Mouse (Mus musculus): ENCODE results near the gene Pomgnt2. TPM values are rescaled to one million over a fixed set of nuclear protein-coding genes. Genes with fewer than 3 reads are reported as not detected.

Gene Pomgnt2
- polyA plus RNA-seq, 1 experiment from 2014 or later: 12.5 TPM

DNA sequence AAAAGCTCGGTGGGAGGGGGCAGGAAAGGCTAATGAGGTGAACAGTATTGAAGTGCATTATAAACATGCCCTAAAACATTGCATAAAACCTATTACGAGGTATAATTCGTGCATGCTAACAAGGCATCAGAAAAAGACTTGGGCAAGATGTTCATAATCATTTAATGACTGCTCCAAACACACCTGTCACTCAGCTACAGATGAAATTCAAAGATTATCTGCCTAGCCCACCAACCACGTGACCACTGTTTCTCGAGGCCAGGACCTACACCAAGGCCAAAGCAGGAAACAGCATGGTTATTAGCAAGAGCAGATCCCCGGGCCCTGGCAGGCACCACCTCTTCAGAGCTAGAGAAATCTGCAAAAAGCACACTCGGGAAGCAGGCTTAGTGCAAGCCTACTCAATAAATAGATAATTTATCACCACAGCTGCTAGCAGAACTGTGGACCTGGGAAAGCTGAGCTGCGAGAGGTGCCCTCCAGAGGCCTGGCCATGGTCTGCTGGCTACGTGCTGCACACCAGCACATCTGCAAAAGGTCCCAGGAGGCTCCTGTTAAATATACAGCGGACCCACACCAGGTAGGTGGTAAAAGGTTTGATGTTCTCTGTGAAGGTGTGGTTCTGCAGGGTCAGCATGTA lies 15.3 kb downstream of the Pomgnt2 start:
- Histone ChIP-seq H3K4me3 (no peak overlapping the region), H3K27ac (no peak overlapping the region)

DNA sequence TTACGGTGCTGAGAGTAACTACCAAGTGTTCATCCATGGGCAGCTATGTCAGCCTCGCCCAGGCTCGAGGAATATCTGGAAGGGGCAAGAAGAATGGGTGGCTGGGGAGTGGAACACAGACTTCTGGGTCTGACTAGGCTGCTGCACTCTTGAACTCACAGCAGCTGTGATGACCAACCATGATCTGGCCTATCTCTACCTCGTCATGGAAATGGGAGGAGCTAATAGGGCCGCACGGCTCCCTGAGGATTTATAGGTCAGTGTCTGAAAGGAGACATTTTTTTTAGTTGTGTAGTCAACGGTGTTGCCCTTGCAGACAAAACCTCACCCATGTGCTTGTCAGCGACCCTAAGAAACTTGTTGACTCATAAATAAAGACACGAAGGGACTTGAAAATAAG lies 15.9 kb downstream of the Pomgnt2 start:
- Histone ChIP-seq H3K4me3 (no peak overlapping the region), H3K36me3 (peaks cover 13% of the 10 kb centered on the region; the same call in 1 of the 2 replicates), H3K27ac (no peak overlapping the region), H3K4me1 (peaks cover 23% of the 10 kb centered on the region; the same call in 1 of the 2 replicates), H3K9me3 (replicated peaks) (no peaks in the 10 kb centered on the region), H3K27me3 (ENCODE audit: low read depth, poor library complexity, severe bottlenecking) (no peaks in the 10 kb centered on the region)
- DNase-seq (ENCODE audit: low spot score): no peak
- 84% methylated on average over 9 of the region's 9 CpGs for WGBS

More for the DNA sequence above, 15.3 kb downstream of the Pomgnt2 start:
- 79% methylated on average over 10 of the region's 10 CpGs for WGBS
- no peaks in the 10 kb centered on the region for H3K9me3 ChIP-seq (replicated peaks)
- no peaks in the 10 kb centered on the region for H3K27me3 ChIP-seq (ENCODE audit: low read depth, poor library complexity, severe bottlenecking)
- DNase-seq (ENCODE audit: low spot score): no peak
- H3K36me3 ChIP-seq: peaks cover 13% of the 10 kb centered on the region; the same call in 1 of the 2 replicates
- peaks cover 23% of the 10 kb centered on the region; the same call in 1 of the 2 replicates for H3K4me1 ChIP-seq

DNA sequence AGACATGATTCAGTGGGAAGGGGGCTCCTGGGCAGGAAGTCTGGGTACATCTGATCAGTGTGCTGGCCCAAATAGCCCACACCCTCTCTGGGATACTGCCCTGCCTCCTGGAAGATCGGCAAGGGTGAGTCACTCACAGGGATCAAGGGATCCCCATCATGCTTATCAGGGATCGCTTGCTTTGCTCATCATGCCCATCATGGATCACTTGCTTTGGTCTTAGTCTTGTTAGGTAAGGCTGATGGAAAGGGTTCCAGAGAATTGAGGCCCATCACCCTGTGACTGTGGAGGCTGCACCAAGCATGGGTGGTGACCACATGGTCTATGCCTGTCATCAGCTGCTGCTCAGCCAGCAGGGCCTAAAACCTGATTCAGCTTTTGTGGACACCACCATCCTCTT lies 21.6 kb downstream of the Pomgnt2 start:
- no peak for DNase-seq (ENCODE audit: low spot score)
- no peak overlapping the region for H3K27ac ChIP-seq
- no peak overlapping the region for H3K4me3 ChIP-seq
- H3K9me3 ChIP-seq (replicated peaks): no peaks in the 10 kb centered on the region
- H3K27me3 ChIP-seq (ENCODE audit: low read depth, poor library complexity, severe bottlenecking): no peaks in the 10 kb centered on the region
- no peaks in the 10 kb centered on the region for H3K4me1 ChIP-seq
- WGBS: 70% methylated on average over 2 of the region's 2 CpGs
- no peaks in the 10 kb centered on the region for H3K36me3 ChIP-seq

DNA sequence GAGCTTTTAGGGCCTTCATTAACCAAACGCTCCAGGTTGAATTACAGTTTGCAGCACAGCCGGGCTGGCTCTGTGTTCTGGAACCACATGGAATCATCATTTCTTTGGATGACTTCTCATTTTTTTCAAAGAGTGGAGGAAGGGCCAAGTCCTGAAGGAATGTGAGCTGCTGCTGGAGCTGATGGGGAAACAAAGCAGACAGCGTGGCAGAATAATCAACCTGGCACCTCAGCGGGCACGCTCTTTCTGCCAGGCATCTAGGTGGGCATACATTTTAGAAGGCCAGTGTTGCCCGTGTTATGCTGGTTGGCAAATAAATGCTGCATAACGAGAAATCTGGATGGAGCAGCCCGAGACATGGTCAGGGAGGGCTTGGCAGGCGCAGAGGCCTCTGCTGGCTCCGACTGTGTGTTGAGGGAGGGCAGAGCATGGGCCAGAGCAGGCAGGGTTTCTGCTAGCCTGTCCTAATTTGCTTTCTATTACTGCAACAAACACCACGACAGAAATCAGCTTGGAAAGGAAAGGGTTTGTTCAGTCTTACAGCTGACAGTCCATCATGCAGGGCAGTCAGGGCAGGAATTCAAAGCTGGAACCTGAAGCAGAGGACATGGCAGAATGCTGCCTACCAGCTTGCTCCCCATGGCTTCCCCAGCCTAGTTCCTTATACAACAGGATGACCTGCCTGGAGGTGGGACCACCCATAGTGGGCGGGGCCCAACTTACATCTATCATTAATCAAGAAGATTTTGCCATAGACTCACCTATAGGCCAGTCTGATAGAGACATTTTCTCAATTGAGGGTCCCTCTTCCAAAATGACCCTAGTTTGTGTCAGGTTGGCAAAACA lies 22.5 kb downstream of the Pomgnt2 start:
- 85% methylated on average over 12 of the region's 12 CpGs for WGBS
- no peak for DNase-seq (ENCODE audit: low spot score)
- Histone ChIP-seq H3K27me3 (ENCODE audit: low read depth, poor library complexity, severe bottlenecking) (no peaks in the 10 kb centered on the region), H3K4me1 (no peaks in the 10 kb centered on the region), H3K4me3 (no peak overlapping the region), H3K9me3 (replicated peaks) (no peaks in the 10 kb centered on the region), H3K36me3 (no peaks in the 10 kb centered on the region), H3K27ac (no peak overlapping the region)

DNA sequence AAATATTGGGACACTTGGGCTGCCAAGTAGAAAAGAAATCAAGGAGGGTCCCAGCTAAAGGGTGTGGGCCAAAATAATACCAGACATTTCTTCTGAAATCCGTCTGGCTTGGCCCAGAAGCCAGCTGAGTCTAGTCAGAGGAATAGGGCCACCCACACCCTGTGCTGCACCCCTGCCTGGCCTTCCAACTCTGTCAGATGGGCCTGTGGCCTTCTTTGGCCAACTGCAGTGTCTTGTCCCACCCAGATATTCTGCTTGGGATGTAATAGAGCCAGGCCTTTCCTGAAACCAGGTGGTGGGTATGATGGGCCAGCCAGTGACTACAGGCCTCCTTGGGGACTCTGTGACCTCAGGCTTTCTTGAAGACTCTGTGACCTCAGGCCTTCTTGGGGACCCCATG lies 23.7 kb downstream of the Pomgnt2 start:
- Histone ChIP-seq H3K36me3 (no peaks in the 10 kb centered on the region), H3K4me3 (no peak overlapping the region), H3K9me3 (replicated peaks) (no peaks in the 10 kb centered on the region), H3K4me1 (no peaks in the 10 kb centered on the region), H3K27ac (no peak overlapping the region), H3K27me3 (ENCODE audit: low read depth, poor library complexity, severe bottlenecking) (no peaks in the 10 kb centered on the region)
- 72% methylated on average over 1 of the region's 1 CpGs for whole genome bisulfite sequencing
- no peak for DNase-seq (ENCODE audit: low spot score)

DNA sequence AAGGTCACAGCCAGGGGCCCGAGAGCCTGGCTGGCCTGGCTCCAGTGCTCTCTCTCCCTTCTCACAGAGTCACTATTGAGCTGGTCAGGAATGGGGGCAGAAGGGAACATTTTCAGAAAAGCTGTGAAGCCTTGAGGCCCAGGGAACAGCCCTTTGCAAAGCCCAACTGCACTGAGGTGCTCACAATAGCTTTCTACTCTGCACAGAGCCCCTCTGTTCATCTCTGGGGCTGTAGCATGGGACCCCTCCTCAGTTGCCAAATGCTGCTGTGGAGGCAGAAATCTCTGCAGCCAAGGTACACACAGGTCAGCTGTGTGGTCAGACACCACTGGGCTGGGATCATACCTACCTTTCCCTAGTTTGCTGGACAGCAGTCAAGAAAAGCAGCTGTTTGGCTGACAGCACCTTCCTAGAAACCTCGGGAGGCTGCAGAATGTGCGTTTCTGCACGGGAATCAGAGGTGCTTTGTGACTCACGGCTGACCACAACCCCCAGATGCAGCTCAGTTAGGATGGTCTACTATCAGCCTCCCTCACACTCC lies 27.0 kb downstream of the Pomgnt2 start:
- no peaks in the 10 kb centered on the region for H3K36me3 ChIP-seq
- 68% methylated on average over 5 of the region's 5 CpGs for WGBS
- no peak overlapping the region for H3K27ac ChIP-seq

DNA sequence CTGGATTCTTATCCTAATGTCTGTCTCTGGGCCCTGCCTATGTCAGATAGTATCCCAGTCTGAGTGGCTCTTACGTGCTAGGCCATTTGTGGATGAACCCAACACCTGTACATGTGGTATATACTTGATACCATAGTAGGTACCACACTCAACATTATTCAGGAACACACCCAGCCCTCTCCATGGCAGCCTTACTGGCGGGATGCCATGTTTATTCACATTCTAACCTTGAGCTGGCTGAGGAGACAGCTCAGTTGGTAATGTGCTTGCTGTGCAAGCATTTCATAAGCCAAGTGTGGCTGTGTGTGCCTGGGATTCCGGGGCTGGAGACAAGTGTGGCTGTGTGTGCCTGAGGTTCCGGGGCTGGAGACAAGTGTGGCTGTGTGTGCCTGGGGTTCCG lies 28.7 kb downstream of the Pomgnt2 start:
- H3K4me1 ChIP-seq: no peaks in the 10 kb centered on the region
- H3K9me3 ChIP-seq (replicated peaks): no peaks in the 10 kb centered on the region
- DNase-seq (ENCODE audit: low spot score): no peak
- no peak overlapping the region for H3K27ac ChIP-seq
- no peaks in the 10 kb centered on the region for H3K27me3 ChIP-seq (ENCODE audit: low read depth, poor library complexity, severe bottlenecking)
- 88% methylated on average over 5 of the region's 5 CpGs for WGBS
- no peak overlapping the region for H3K4me3 ChIP-seq
- H3K36me3 ChIP-seq: no peaks in the 10 kb centered on the region

More for the DNA sequence above, 27.0 kb downstream of the Pomgnt2 start:
- no peaks in the 10 kb centered on the region for H3K4me1 ChIP-seq
- no peak overlapping the region for H3K4me3 ChIP-seq
- H3K27me3 ChIP-seq (ENCODE audit: low read depth, poor library complexity, severe bottlenecking): no peaks in the 10 kb centered on the region
- DNase-seq (ENCODE audit: low spot score): no peak
- no peaks in the 10 kb centered on the region for H3K9me3 ChIP-seq (replicated peaks)

DNA sequence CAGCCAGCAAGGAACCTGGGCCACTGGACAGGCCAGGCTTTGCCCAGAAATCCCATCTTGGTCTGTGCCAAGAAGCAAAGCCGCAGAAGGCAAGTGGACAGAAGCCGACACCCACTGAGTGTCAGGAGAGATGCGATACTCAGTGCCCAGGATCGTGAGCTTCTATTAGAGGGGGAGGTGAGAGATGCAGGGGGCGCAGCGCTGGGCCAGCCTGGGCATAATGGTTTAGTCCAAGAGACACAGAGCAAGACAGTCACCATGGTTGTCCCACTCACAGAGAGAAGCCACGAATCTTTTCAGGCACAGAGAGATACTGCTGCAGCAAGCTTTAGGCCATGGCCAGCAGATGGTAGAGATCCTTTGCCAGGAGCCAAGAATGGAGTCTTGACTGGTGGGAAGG lies 32.0 kb downstream of the Pomgnt2 start:
- no peaks in the 10 kb centered on the region for H3K9me3 ChIP-seq (replicated peaks)
- WGBS: 93% methylated on average over 7 of the region's 7 CpGs
- H3K36me3 ChIP-seq: no peaks in the 10 kb centered on the region
- no peaks in the 10 kb centered on the region for H3K27me3 ChIP-seq (ENCODE audit: low read depth, poor library complexity, severe bottlenecking)
- peaks cover 7% of the 10 kb centered on the region for H3K4me1 ChIP-seq
- no peak for DNase-seq (ENCODE audit: low spot score)
- H3K27ac ChIP-seq: no peak overlapping the region
- H3K4me3 ChIP-seq: no peak overlapping the region

DNA sequence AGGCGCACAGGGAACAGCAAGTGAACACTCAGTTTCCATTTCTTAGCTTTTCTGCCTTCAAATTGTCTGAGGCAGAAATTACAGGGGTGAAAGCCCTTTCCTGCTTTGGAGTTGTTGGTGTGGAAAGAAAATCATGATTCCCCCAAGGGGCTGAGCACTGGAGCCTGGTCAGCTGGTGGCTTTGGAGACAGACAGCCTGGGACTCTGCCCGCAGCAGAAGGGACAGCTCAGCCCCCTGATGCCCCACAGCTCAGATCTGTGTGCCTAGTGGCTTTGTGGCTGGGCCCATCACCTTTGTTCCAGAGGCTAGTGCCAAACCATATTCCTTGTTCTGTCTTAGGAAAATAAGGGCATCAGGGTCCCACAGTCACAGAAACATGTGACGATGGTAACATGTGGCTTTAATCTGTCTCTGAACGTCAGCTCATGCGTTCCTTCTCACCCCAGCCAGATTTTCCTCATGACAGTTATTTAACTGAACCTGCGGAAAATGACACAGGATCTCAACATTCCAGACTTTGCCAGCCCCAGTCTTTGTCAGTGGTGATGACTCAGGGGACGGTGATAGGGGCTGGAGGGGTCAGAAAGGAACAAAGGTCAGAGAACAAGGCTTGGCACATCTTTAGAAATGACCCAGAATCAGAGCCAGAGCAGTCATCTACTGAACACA lies 36.8 kb downstream of the Pomgnt2 start:
- no peaks in the 10 kb centered on the region for H3K27me3 ChIP-seq (ENCODE audit: low read depth, poor library complexity, severe bottlenecking)
- H3K4me3 ChIP-seq: no peak overlapping the region
- no peaks in the 10 kb centered on the region for H3K9me3 ChIP-seq (replicated peaks)
- no peaks in the 10 kb centered on the region for H3K36me3 ChIP-seq
- H3K4me1 ChIP-seq: peaks cover 10% of the 10 kb centered on the region
- H3K27ac ChIP-seq: no peak overlapping the region
- 37% methylated on average over 7 of the region's 7 CpGs for WGBS
- DNase-seq (ENCODE audit: low spot score): no peak

DNA sequence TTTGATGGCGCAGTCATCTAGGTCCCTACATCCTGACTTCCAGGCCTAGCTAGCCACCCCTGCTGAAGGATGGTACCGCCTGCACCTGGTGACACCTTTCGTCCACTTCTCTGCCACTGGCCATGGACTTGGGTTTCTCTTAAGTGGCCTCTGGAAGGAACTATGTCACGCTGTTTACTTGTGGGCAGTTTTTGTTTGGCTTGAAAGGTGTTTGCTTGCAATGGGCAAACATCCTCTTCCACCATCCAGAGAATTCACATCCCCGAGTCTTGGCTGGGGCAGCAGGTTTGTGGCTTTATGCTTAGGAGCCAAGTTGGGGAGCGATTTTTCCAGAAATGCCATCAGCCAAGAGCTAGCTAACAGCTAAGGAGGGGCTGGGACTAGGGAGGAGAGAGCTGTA lies 44.3 kb downstream of the Pomgnt2 start:
- H3K4me3 ChIP-seq: no peak overlapping the region
- WGBS: 89% methylated on average over 6 of the region's 6 CpGs
- no peak for DNase-seq (ENCODE audit: low spot score)
- H3K9me3 ChIP-seq (replicated peaks): no peaks in the 10 kb centered on the region
- peaks cover 9% of the 10 kb centered on the region for H3K4me1 ChIP-seq
- H3K27me3 ChIP-seq (ENCODE audit: low read depth, poor library complexity, severe bottlenecking): no peaks in the 10 kb centered on the region
- no peak overlapping the region for H3K27ac ChIP-seq
- no peaks in the 10 kb centered on the region for H3K36me3 ChIP-seq

DNA sequence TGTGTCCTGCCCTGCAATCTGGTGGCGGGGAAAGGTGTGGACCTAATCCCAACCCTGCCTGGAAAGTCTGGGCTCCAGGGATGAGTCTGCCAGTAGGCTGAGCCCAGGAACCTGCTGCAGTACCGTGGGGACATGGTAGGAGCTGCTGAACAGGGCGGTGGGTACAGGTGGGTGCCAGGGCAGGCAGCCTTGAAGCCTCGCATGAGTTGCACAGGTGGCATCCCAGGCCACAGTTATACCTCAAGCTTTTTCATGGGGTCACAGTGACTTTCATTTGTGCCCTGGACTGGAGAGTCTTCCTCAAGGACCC lies 45.8 kb downstream of the Pomgnt2 start:
- 0 out of 2 replicates have a peak, but pooled peaks cover 3% of the 10 kb centered on the region for H3K36me3 ChIP-seq
- WGBS: 38% methylated on average over 4 of the region's 4 CpGs
- no peaks in the 10 kb centered on the region for H3K27me3 ChIP-seq (ENCODE audit: low read depth, poor library complexity, severe bottlenecking)
- H3K27ac ChIP-seq: peak overlapping the region; percentile 50
- H3K4me3 ChIP-seq: peak overlapping the region; percentile 24; the same call in 1 of the 2 replicates
- no peaks in the 10 kb centered on the region for H3K9me3 ChIP-seq (replicated peaks)
- H3K4me1 ChIP-seq: peaks cover 9% of the 10 kb centered on the region
- DNase-seq (ENCODE audit: low spot score): no peak

DNA sequence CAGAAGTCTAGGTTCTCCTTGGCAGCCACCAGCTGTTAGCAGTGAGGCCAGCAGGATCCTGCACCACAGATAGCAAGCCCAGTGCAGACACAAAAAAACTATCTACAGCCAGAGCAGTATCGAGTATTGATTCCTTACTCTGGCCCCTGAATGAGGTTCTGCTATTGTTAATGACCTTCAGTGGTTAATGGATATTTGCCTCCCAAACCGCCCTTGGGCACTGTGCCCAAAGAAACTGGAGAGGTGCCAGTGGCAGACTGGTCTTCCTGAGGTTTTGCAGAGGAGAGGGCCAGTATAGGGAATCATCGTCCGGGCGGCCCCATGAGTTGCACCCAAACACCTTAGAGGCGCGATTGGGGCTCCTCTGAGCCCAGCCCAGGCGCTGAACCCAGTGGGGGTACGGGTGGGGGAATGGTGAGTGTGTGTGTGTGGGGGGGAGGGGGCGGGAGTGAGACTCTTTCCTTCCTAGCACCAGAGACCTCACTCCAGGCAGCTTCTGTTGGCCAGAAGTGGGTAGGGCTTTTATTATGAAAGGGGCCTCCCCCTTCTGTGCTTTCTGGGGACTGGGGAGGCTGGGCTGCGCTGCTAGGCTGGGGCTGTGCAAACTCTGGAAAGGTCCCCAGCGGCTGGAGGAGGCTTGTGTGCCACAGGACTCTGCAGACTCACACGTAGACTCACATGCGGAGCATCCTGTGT lies 46.3 kb downstream of the Pomgnt2 start, which contains the start of gene Fam198a:
Fam198a (plus strand) TSS at position 571 of the 696 bp plus-strand sequence.
- DNase-seq (ENCODE audit: low spot score): peak; percentile 47

More for the DNA sequence above, 46.3 kb downstream of the Pomgnt2 start, which contains the start of gene Fam198a:
- H3K36me3 ChIP-seq: 0 out of 2 replicates have a peak, but pooled peaks cover 8% of the 10 kb centered on the region
- no peaks in the 10 kb centered on the region for H3K27me3 ChIP-seq (ENCODE audit: low read depth, poor library complexity, severe bottlenecking)
- H3K4me3 ChIP-seq: peak within 1 kb of the TSS; percentile 24; the same call in 1 of the 2 replicates
- H3K27ac ChIP-seq: peak within 1 kb of the TSS; percentile 50
- 18% methylated on average over 14 of the region's 14 CpGs for WGBS
- H3K9me3 ChIP-seq (replicated peaks): no peaks in the 10 kb centered on the region
- peaks cover 9% of the 10 kb centered on the region for H3K4me1 ChIP-seq
